Mouse (Mus musculus) cerebellum, adult 9-10 months (tissue): ENCODE measurements at regions not wholly inside any gene's neighbourhood (a gene's known extent, or its start where the extent isn't known, plus 50 kb on each side); places are given as distances from the start of the nearest gene placed in this dataset.

Experiments used
- DNase-seq: peaks from one replicate; pipeline ENCODE4 v3.0.0; 2022

GRCm38 (mm10) chr4:58660511-58660910 is 106.8 kb upstream of the Lpar1 start:
- no peak for DNase-seq

GRCm38 (mm10) chr4:58658206-58658605 is 104.5 kb upstream of the Lpar1 start:
- no peak for DNase-seq

GRCm38 (mm10) chr4:58647761-58648295 is 94.1 kb upstream of the Lpar1 start:
- no peak for DNase-seq

- no peak for DNase-seq
Measured at GRCm38 (mm10) chr4:58646821-58647220, 93.1 kb upstream of the Lpar1 start.

GRCm38 (mm10) chr4:58643371-58643770 is 89.7 kb upstream of the Lpar1 start:
- DNase-seq, result no peak

GRCm38 (mm10) chr4:58642236-58642635 is 88.5 kb upstream of the Lpar1 start:
- DNase-seq, result no peak

- no peak for DNase-seq
Measured at GRCm38 (mm10) chr4:58632696-58633095, 79.0 kb upstream of the Lpar1 start.

- DNase-seq, result no peak
Measured at GRCm38 (mm10) chr4:58631415-58631814, 77.7 kb upstream of the Lpar1 start.

GRCm38 (mm10) chr4:58627021-58627420 is 73.3 kb upstream of the Lpar1 start:
- DNase-seq, result no peak

- no peak for DNase-seq
Measured at GRCm38 (mm10) chr4:58624059-58624458, 70.4 kb upstream of the Lpar1 start.

GRCm38 (mm10) chr4:58620641-58621040 is 66.9 kb upstream of the Lpar1 start:
- DNase-seq, result no peak

- DNase-seq, result no peak
Measured at GRCm38 (mm10) chr4:58617261-58617660, 63.6 kb upstream of the Lpar1 start.

GRCm38 (mm10) chr4:58613536-58613935 is 59.8 kb upstream of the Lpar1 start:
- DNase-seq, result no peak

GRCm38 (mm10) chr4:58613022-58613421 is 59.3 kb upstream of the Lpar1 start:
- DNase-seq, result no peak

- no peak for DNase-seq
Measured at GRCm38 (mm10) chr4:58607491-58607890, 53.8 kb upstream of the Lpar1 start.

- no peak for DNase-seq
Measured at GRCm38 (mm10) chr4:58605941-58606340, 52.2 kb upstream of the Lpar1 start.
